Mouse (Mus musculus): ENCODE measurements around the gene Cpsf4.
"Not testable (repeated sequence)": the region's sequence is repeated elsewhere in the genome, so short reads cannot be mapped to it uniquely, and the experiment has no call there.

Gene Cpsf4

GRCm38 (mm10) chr5:145166536-145167305, at the start of gene Cpsf4, which contains the start of gene Ptcd1:
Gene Cpsf4 (plus strand): TSS chr5:145167213.
Gene Ptcd1 (minus strand): TSS chr5:145167108.
- peak; percentile 99 for DNase-seq (ENCODE audit: low read depth)

- no peak for DNase-seq (ENCODE audit: low read depth)
Measured at GRCm38 (mm10) chr5:145118005-145118404, 49.0 kb upstream of the Cpsf4 start.

- no peak for DNase-seq (ENCODE audit: low read depth)
Measured at GRCm38 (mm10) chr5:145118461-145118860, 48.6 kb upstream of the Cpsf4 start.

- peak; percentile 39 for DNase-seq (ENCODE audit: low read depth)
Measured at GRCm38 (mm10) chr5:145119385-145119784, 47.6 kb upstream of the Cpsf4 start.

- no peak for DNase-seq (ENCODE audit: low read depth)
Measured at GRCm38 (mm10) chr5:145120921-145121320, 46.1 kb upstream of the Cpsf4 start.

- DNase-seq (ENCODE audit: low read depth): no peak
Measured at GRCm38 (mm10) chr5:145123396-145123795, 43.6 kb upstream of the Cpsf4 start.

- DNase-seq (ENCODE audit: low read depth): no peak
Measured at GRCm38 (mm10) chr5:145126580-145126979, 40.4 kb upstream of the Cpsf4 start.

GRCm38 (mm10) chr5:145129124-145129523, 37.9 kb upstream of the Cpsf4 start:
- DNase-seq (ENCODE audit: low read depth): peak; percentile 60

GRCm38 (mm10) chr5:145129773-145130172, 37.2 kb upstream of the Cpsf4 start:
- DNase-seq (ENCODE audit: low read depth): not testable (repeated sequence)

- DNase-seq (ENCODE audit: low read depth): peak; percentile 81
Measured at GRCm38 (mm10) chr5:145130191-145130590, 36.8 kb upstream of the Cpsf4 start.

- no peak for DNase-seq (ENCODE audit: low read depth)
Measured at GRCm38 (mm10) chr5:145130995-145131394, 36.0 kb upstream of the Cpsf4 start.

- DNase-seq (ENCODE audit: low read depth): not testable (repeated sequence)
Measured at GRCm38 (mm10) chr5:145133275-145133674, 33.7 kb upstream of the Cpsf4 start.

- DNase-seq (ENCODE audit: low read depth): peak; percentile 74
Measured at GRCm38 (mm10) chr5:145138836-145139235, 28.2 kb upstream of the Cpsf4 start.

GRCm38 (mm10) chr5:145139571-145140519, 27.2 kb upstream of the Cpsf4 start, which contains the start of the genes Pdap1 and Bud31:
Gene Pdap1 (minus strand): TSS chr5:145140238.
Gene Bud31 (plus strand): TSS chr5:145140362.
- DNase-seq (ENCODE audit: low read depth): peak; percentile 95

GRCm38 (mm10) chr5:145140611-145141010, 26.4 kb upstream of the Cpsf4 start:
- peak; percentile 22 for DNase-seq (ENCODE audit: low read depth)

GRCm38 (mm10) chr5:145147748-145148147, 19.3 kb upstream of the Cpsf4 start:
- no peak for DNase-seq (ENCODE audit: low read depth)

- no peak for DNase-seq (ENCODE audit: low read depth)
Measured at GRCm38 (mm10) chr5:145149294-145149693, 17.7 kb upstream of the Cpsf4 start.

- DNase-seq (ENCODE audit: low read depth): no peak
Measured at GRCm38 (mm10) chr5:145152690-145153089, 14.3 kb upstream of the Cpsf4 start.

- DNase-seq (ENCODE audit: low read depth): no peak
Measured at GRCm38 (mm10) chr5:145161361-145161760, 5.7 kb upstream of the Cpsf4 start.

- no peak for DNase-seq (ENCODE audit: low read depth)
Measured at GRCm38 (mm10) chr5:145164710-145165109, 2.3 kb upstream of the Cpsf4 start.

GRCm38 (mm10) chr5:145165184-145165583, 1.8 kb upstream of the Cpsf4 start:
- DNase-seq (ENCODE audit: low read depth): no peak

- no peak for DNase-seq (ENCODE audit: low read depth)
Measured at GRCm38 (mm10) chr5:145167306-145167661, 271 bp downstream of the Cpsf4 start.

Measured in NIH3T3 (cell line).